In the genomic region with DNA sequence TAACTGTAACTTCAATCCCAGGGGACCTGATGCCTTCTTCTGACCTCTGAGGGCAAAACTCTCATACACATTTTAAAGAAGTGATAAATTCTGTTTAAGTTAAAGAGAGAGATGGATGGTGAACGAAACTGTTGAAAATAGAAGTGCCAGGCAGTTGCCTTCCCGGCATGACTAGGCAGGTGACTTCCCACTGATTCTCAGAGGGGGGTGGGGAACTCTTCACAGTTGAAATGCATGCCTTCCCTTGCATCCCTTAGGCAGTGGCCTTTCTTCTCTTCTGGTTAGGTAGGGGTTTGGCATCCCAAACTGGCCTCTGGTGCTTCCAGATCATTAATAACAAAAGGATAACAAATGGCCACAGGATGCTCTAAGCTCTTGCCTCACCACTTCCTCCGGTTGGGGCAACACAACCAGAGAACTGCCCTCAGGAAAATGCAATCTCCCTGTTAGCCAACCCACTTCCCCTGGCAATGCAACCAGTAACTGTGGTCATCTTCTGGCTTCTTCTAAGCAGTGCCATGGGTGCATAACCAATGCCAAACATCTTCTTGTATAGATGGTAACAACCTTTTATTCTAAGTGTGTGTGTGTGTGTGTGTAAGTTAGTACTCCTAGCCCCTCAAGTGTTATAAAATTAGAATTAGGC, we compare ENCODE assay signal across 27 mouse cellular contexts. TPM values are rescaled to one million over a fixed set of nuclear protein-coding genes. Genes with fewer than 3 reads are reported as not detected.
A peak's percentile ranks its signal among the peaks of the same experiment; 100 is the strongest.
DNase-seq lines count a peak whose midpoint lies in the region; ATAC-seq and TF ChIP-seq lines count a peak whose summit lies in the region.
"Had no signal": no experiment of that assay in that cellular context is flagged by ENCODE, and none has a peak within 500 bp of the region (broad histone marks: within the 10 kb centered on the region; RNA-seq: fewer than 3 reads in every experiment).

No protein-coding gene starts in this region.

- H3K9me3 ChIP-seq in liver, postnatal 0 days (ENCODE audit: low read length) = no peaks in the 10 kb centered on the region
- H3K9me3 ChIP-seq: embryonic facial prominence, embryonic 13.5 days; heart, embryonic 13.5 days; hindbrain, embryonic 12.5 days; midbrain, embryonic 15.5 days had no signal

- no peaks in the 10 kb centered on the region for H3K27me3 ChIP-seq in liver, postnatal 0 days (ENCODE audit: insufficient read depth, low read length)
- no peaks in the 10 kb centered on the region for H3K27me3 ChIP-seq in splenic B cell, adult 2 months (ENCODE audit: control insufficient read depth, insufficient read depth, low read length, poor library complexity, severe bottlenecking)
- H3K27me3 ChIP-seq: embryonic facial prominence, embryonic 13.5 days; heart, embryonic 13.5 days; hindbrain, embryonic 12.5 days; midbrain, embryonic 15.5 days had no signal

- WGBS in liver, postnatal 0 days (ENCODE audit: insufficient replicate concordance) = 15% methylated on average over 3 of the region's 3 CpGs

- no peaks in the 10 kb centered on the region for H3K36me3 ChIP-seq in liver, postnatal 0 days (replicated peaks; ENCODE audit: insufficient read depth, low read length)
- H3K36me3 ChIP-seq in splenic B cell, adult 2 months (ENCODE audit: control insufficient read depth, insufficient read depth, low read length, poor library complexity, severe bottlenecking) = no peaks in the 10 kb centered on the region
- H3K36me3 ChIP-seq: embryonic facial prominence, embryonic 13.5 days; heart, embryonic 13.5 days; hindbrain, embryonic 12.5 days; midbrain, embryonic 15.5 days had no signal

- H3K27ac ChIP-seq in liver, postnatal 0 days (ENCODE audit: low read depth) = peak overlapping the region; percentile 71
- H3K27ac ChIP-seq: embryonic facial prominence, embryonic 13.5 days; heart, embryonic 13.5 days; hindbrain, embryonic 12.5 days; left cerebral cortex, adult 2 months; midbrain, embryonic 15.5 days; stomach, postnatal 0 days had no signal

- H3K4me1 ChIP-seq in liver, postnatal 0 days (ENCODE audit: insufficient read depth) = peaks cover 9% of the 10 kb centered on the region
- H3K4me1 ChIP-seq: embryonic facial prominence, embryonic 13.5 days; heart, embryonic 13.5 days; hindbrain, embryonic 12.5 days; midbrain, embryonic 15.5 days had no signal

- TF ChIP-seq EP300 in liver, postnatal 0 days (IDR thresholded peaks at IDR 0.05; ENCODE audit: low read depth) = 0 out of 2 replicates have a peak, but pooled peaks have one; percentile 27

- no peak overlapping the region for H3K4me2 ChIP-seq in liver, postnatal 0 days (ENCODE audit: low read depth, low read length)
- H3K4me2 ChIP-seq: embryonic facial prominence, embryonic 13.5 days; heart, embryonic 13.5 days; hindbrain, embryonic 12.5 days; midbrain, embryonic 15.5 days had no signal

- no peak overlapping the region for H3K9ac ChIP-seq in liver, postnatal 0 days (replicated peaks)
- H3K9ac ChIP-seq: embryonic facial prominence, embryonic 13.5 days; heart, embryonic 13.5 days; hindbrain, embryonic 12.5 days; midbrain, embryonic 15.5 days had no signal

- ATAC-seq in liver, postnatal 0 days = 0 out of 2 replicates have a peak, but pooled peaks have one; percentile 15
- peak; percentile 57 to 89; a peak in 3 of 4 replicates for ATAC-seq in hematopoietic stem cell, adult 5-6 weeks (replicated peaks in 1 of 2; ENCODE audit: insufficient read depth in 1 of 2, low FRiP score in 2 of 2, low TSS enrichment in 1 of 2, low read depth in 1 of 2, poor library complexity in 2 of 2, severe bottlenecking in 2 of 2)
- ATAC-seq in inflammation-experienced regulatory T-cells, adult 6 months = no peak
- ATAC-seq: midbrain, embryonic 15.5 days had no signal

- H3K4me3 ChIP-seq in liver, postnatal 0 days (ENCODE audit: low read depth, low read length) = no peak overlapping the region
- H3K4me3 ChIP-seq: embryonic facial prominence, embryonic 13.5 days; heart, embryonic 13.5 days; hindbrain, embryonic 12.5 days; left cerebral cortex, adult 2 months; midbrain, embryonic 15.5 days had no signal

- DNase-seq in liver, postnatal 0 days = peak; percentile 50
- no peak for DNase-seq in liver
- peak; percentile 48 for DNase-seq in NIH3T3 (ENCODE audit: low read depth)
- peak; percentile 45 for DNase-seq in splenic B cell, adult 2 months (ENCODE audit: low read depth, low spot score)
- DNase-seq in cerebellum, adult 9-10 months = no peak
- DNase-seq in thymus, postnatal 0 days (ENCODE audit: low spot score) = no peak
- DNase-seq: cerebellum, postnatal 10 days; kidney, adult 8-10 months; kidney, postnatal 25 days; left cerebral cortex, postnatal 4 days; lung, adult 2 months; retina, postnatal 1 day had no signal

- TF ChIP-seq CTCF in liver, postnatal 0 days (IDR thresholded peaks at IDR 0.05; ENCODE audit: low read depth) = no peak

RNA-seq across cellular contexts. Expression of gene Slpi, which starts 16.4 kb away (rescaled TPM):
- 59.4 and 63.6 TPM in 2 replicates for polyA plus RNA-seq in liver, postnatal 0 days (2015; fragmentation: Nextera tagmentation; extraction: Ambion mirVana)
- total RNA-seq in hematopoietic stem cell, adult 5-6 weeks (2017) = 5.4 and 12.8 TPM in 2 replicates
- polyA plus RNA-seq in inflammation-experienced regulatory T-cells, adult 6 months (2017; shearing (Covaris generic)) = 1 to 10 TPM; 3.3 to 7.1 (median 3.8) TPM
- 9.8 and 10.6 TPM in 2 replicates for polyA plus RNA-seq in thymus, postnatal 0 days (2015; fragmentation: Nextera tagmentation; extraction: Ambion mirVana)
- total RNA-seq: left cerebral cortex, adult 2 months; megakaryocyte-erythroid progenitor cell, adult 5-6 weeks had no signal
- polyA plus RNA-seq: midbrain, embryonic 15.5 days had no signal

RNA-seq across cellular contexts. Expression of gene Rbpjl, which starts 30.4 kb away (rescaled TPM):
- polyA plus RNA-seq in liver, postnatal 0 days (2015; fragmentation: Nextera tagmentation; extraction: Ambion mirVana) = not detected in 2 replicates
- not detected in 2 replicates for total RNA-seq in hematopoietic stem cell, adult 5-6 weeks (2017)
- not detected for polyA plus RNA-seq in inflammation-experienced regulatory T-cells, adult 6 months (2017; shearing (Covaris generic))
- not detected in 2 replicates for polyA plus RNA-seq in thymus, postnatal 0 days (2015; fragmentation: Nextera tagmentation; extraction: Ambion mirVana)
- total RNA-seq: gastrocnemius, adult 18-20 months; megakaryocyte-erythroid progenitor cell, adult 5-6 weeks had no signal
- polyA plus RNA-seq: liver, adult 2 months; midbrain, embryonic 15.5 days had no signal

RNA-seq across cellular contexts. Expression of gene Matn4, which starts 32.4 kb away (rescaled TPM):
- polyA plus RNA-seq in liver, postnatal 0 days (2015; fragmentation: Nextera tagmentation; extraction: Ambion mirVana) = 0.18 and 0.25 TPM in 2 replicates
- total RNA-seq in hematopoietic stem cell, adult 5-6 weeks (2017) = 0.31 TPM in 1 of 2 replicates, not detected in the other
- under 1 TPM in 1 of 3 experiments, not detected in 2; 0.21 TPM for polyA plus RNA-seq in inflammation-experienced regulatory T-cells, adult 6 months (2017; shearing (Covaris generic))
- polyA plus RNA-seq in thymus, postnatal 0 days (2015; fragmentation: Nextera tagmentation; extraction: Ambion mirVana) = 0.08 and 0.12 TPM in 2 replicates

RNA-seq across cellular contexts. Expression of gene Svs5, which starts 40.0 kb away (rescaled TPM):
- not detected in 2 replicates for polyA plus RNA-seq in liver, postnatal 0 days (2015; fragmentation: Nextera tagmentation; extraction: Ambion mirVana)
- total RNA-seq in hematopoietic stem cell, adult 5-6 weeks (2017) = not detected in 2 replicates
- not detected for polyA plus RNA-seq in inflammation-experienced regulatory T-cells, adult 6 months (2017; shearing (Covaris generic))
- not detected in 2 replicates for polyA plus RNA-seq in thymus, postnatal 0 days (2015; fragmentation: Nextera tagmentation; extraction: Ambion mirVana)
- total RNA-seq: gastrocnemius, adult 18-20 months; gastrocnemius, postnatal 4 days; layer of hippocampus, adult 8-10 months; left cerebral cortex, adult 2 months; left cerebral cortex, postnatal 4 days; liver, adult 2 months; megakaryocyte-erythroid progenitor cell, adult 5-6 weeks had no signal
- polyA plus RNA-seq: brain, embryonic 14.5 days; embryonic facial prominence, embryonic 13.5 days; heart, embryonic 13.5 days; hindbrain, embryonic 12.5 days; liver, adult 2 months; lung, adult 2 months; midbrain, embryonic 15.5 days; stomach, postnatal 0 days had no signal

RNA-seq across cellular contexts. Expression of gene Svs6, which starts 56.0 kb away (rescaled TPM):
- polyA plus RNA-seq in liver, postnatal 0 days (2015; fragmentation: Nextera tagmentation; extraction: Ambion mirVana) = not detected in 2 replicates
- not detected in 2 replicates for total RNA-seq in hematopoietic stem cell, adult 5-6 weeks (2017)
- polyA plus RNA-seq in inflammation-experienced regulatory T-cells, adult 6 months (2017; shearing (Covaris generic)) = not detected
- polyA plus RNA-seq in thymus, postnatal 0 days (2015; fragmentation: Nextera tagmentation; extraction: Ambion mirVana) = not detected in 2 replicates
- total RNA-seq: adrenal gland, postnatal 10 days; gastrocnemius, adult 18-20 months; gastrocnemius, postnatal 4 days; layer of hippocampus, adult 8-10 months; left cerebral cortex, adult 2 months; left cerebral cortex, postnatal 4 days; liver, adult 2 months; megakaryocyte-erythroid progenitor cell, adult 5-6 weeks had no signal
- polyA plus RNA-seq: brain, embryonic 14.5 days; embryonic facial prominence, embryonic 13.5 days; heart, embryonic 13.5 days; hindbrain, embryonic 12.5 days; liver, adult 2 months; lung, adult 2 months; midbrain, embryonic 15.5 days; stomach, postnatal 0 days had no signal

Comparison
In these comparisons a context has a peak if more than half of its experiments do, and no peak if none do; other contexts are left out.
1. DNase-seq: peak in liver, postnatal 0 days (single experiment), NIH3T3 (single experiment) and splenic B cell, adult 2 months (single experiment); none in liver (single experiment), cerebellum, adult 9-10 months (single experiment) and thymus, postnatal 0 days (single experiment).